Mouse (Mus musculus) thymus, adult 2 months (tissue): Measurements from ENCODE around the gene Cyp46a1.

Experiments
- CTCF ChIP-seq: fragments of 200-500 bp; IDR thresholded peaks from 2 replicates; pipeline ENCODE4 v1.5.1; 2012; ENCODE audit warnings: mild to moderate bottlenecking, control low read depth, low read length, moderate library complexity, borderline replicate concordance; ENCODE audit not compliant: control insufficient read depth, poor library complexity, insufficient read depth; ENCODE audit errors: extremely low read depth
- POLR2A ChIP-seq: fragments of 200-500 bp; IDR thresholded peaks from 2 replicates; pipeline ENCODE4 v1.6.1; 2012; ENCODE audit warnings: mild to moderate bottlenecking, low read length, control low read depth, moderate library complexity; ENCODE audit not compliant: control insufficient read depth, poor library complexity, insufficient read depth; ENCODE audit errors: extremely low read depth

- TF ChIP-seq CTCF: no peak
- TF ChIP-seq POLR2A: no peak
Observed at GRCm38 (mm10) chr12:108316655-108317054, 17.5 kb upstream of the Cyp46a1 start.
